Mouse (Mus musculus): ENCODE data around the gene Slc16a10. TPM values are rescaled to one million over a fixed set of nuclear protein-coding genes. Genes with fewer than 3 reads are reported as not detected.

The Slc16a10 gene
- polyA plus RNA-seq (2015; fragmentation: Illumina TruSeq; extraction: RNeasy Lipid Tissue Mini Kit (QIAGEN cat#74804); ENCODE audit: low read depth, low replicate concordance), result 2.3 TPM

GRCm38 (mm10) chr10:40141864-40142523 is at the start of gene Slc16a10:
TSS of gene Slc16a10 (minus strand) at chr10:40142258.

DNA sequence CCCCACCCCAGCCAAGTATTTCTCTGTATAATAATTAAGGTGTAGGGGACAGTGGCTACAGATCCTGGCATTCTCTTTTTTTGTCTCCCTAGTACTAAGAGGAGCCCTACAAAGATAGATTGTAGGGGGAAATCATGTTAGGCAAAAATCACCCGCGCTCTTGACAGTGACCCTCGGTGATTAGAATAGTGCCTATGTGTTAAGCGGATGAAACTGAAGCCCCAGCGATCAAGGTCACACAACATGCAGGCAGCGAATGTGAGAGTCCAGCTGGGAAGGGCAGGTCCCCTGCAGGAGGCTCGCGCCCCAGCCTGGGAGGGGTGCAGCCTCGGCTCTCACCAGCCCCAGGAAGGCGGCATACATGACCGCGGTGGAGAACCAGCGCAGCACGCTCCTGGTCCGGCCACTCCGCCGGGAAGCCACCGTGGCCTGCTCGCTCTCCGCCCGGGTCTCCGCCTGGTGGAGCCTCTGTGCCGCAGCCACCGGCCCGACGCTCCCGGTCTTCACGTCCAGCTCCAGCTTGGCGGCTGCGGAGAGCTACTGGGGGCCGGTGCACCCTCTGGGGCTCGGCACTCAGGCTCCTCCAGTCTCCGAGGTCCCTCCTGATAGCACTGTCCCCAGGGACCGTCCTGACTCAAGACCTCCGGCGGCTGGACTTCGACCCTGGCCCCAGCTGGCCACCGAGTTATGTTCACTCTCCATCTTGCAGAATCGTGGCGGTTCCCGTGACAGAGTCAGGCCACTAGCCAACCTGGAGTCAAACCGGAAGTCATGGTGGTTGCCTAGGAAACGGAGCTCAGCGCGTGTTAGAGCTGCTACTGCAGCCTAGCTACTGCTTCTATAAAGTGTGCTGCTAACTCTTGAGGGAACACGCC is 117.3 kb downstream of the Slc16a10 start, which contains the start of gene Mfsd4b1:
Mfsd4b1 (minus strand) TSS at position 715 of the 875 bp plus-strand sequence.

DNA sequence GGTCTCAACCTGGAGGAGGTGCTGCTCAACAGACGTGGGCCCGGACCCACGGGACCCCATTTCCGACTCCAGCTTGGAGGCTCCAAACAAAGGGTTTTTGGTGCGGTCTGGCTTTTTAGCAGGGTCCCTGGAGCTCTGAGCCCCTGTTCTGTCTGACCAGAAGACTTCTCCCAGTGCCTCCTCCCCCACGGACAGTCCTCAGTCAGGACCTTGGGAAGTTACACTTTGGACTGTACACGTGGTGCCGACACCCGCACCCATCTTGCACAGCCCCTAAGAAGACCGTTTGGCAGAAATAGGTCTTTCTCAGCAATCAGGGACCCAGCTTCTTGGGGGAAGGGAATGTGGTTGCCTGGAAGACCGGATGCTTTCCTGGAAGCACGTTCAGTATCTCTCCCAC is 155.6 kb downstream of the Slc16a10 start, which contains the start of gene Mfsd4b5:
Mfsd4b5 (minus strand) TSS at position 181 of the 400 bp plus-strand sequence.

Other genes with a start within 250 kb of the Slc16a10 start
- gene Mfsd4b4, start 243.0 kb downstream of the Slc16a10 start, polyA plus RNA-seq (2015; fragmentation: Illumina TruSeq; extraction: RNeasy Lipid Tissue Mini Kit (QIAGEN cat#74804); ENCODE audit: low read depth, low replicate concordance), result 7.5 TPM
- not detected for gene Mfsd4b2, start 215.3 kb downstream of the Slc16a10 start, polyA plus RNA-seq (2015; fragmentation: Illumina TruSeq; extraction: RNeasy Lipid Tissue Mini Kit (QIAGEN cat#74804); ENCODE audit: low read depth, low replicate concordance)
- not detected for gene Mfsd4b3, start 182.1 kb downstream of the Slc16a10 start, polyA plus RNA-seq (2015; fragmentation: Illumina TruSeq; extraction: RNeasy Lipid Tissue Mini Kit (QIAGEN cat#74804); ENCODE audit: low read depth, low replicate concordance)
- gene Mfsd4b5, start 155.6 kb downstream of the Slc16a10 start, polyA plus RNA-seq (2015; fragmentation: Illumina TruSeq; extraction: RNeasy Lipid Tissue Mini Kit (QIAGEN cat#74804); ENCODE audit: low read depth, low replicate concordance), result not detected
- 0.85 TPM for gene Mfsd4b1, start 117.0 kb downstream of the Slc16a10 start, polyA plus RNA-seq (2015; fragmentation: Illumina TruSeq; extraction: RNeasy Lipid Tissue Mini Kit (QIAGEN cat#74804); ENCODE audit: low read depth, low replicate concordance)
- 35.2 TPM for gene Rpf2, start 104.8 kb upstream of the Slc16a10 start, polyA plus RNA-seq (2015; fragmentation: Illumina TruSeq; extraction: RNeasy Lipid Tissue Mini Kit (QIAGEN cat#74804); ENCODE audit: low read depth, low replicate concordance)
- 46.0 TPM for gene Gtf3c6, start 115.8 kb upstream of the Slc16a10 start, polyA plus RNA-seq (2015; fragmentation: Illumina TruSeq; extraction: RNeasy Lipid Tissue Mini Kit (QIAGEN cat#74804); ENCODE audit: low read depth, low replicate concordance)
- gene Amd1, start 159.9 kb upstream of the Slc16a10 start, polyA plus RNA-seq (2015; fragmentation: Illumina TruSeq; extraction: RNeasy Lipid Tissue Mini Kit (QIAGEN cat#74804); ENCODE audit: low read depth, low replicate concordance), result 155 TPM
- gene Cdk19, start 197.3 kb upstream of the Slc16a10 start, polyA plus RNA-seq (2015; fragmentation: Illumina TruSeq; extraction: RNeasy Lipid Tissue Mini Kit (QIAGEN cat#74804); ENCODE audit: low read depth, low replicate concordance), result 47.1 TPM

Data from brain, adult 10 weeks (tissue).